Mouse (Mus musculus): ENCODE results near the gene Ambra1.

The Ambra1 gene

DNA sequence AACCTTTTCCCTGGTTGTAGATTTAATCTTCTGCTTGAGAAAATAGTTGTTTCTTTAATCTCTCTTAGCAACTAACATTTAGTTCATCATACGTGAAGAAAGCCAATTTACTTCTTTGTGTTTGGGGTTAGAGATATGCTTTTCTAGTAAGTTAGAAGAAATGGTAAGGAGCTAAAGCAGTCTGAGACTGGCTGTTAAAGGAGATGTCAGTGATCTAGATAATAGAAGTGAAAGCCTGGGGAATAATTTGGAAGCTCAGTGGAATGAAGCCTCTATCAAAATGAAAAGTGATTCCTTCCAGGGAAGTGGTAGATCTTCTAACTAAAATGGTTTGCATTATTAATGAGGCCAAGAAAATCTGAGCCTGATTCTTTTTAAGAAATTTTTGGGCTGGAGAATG, 141.3 kb downstream of the Ambra1 start:
- DNase-seq (ENCODE audit: low read depth, low spot score): no peak

DNA sequence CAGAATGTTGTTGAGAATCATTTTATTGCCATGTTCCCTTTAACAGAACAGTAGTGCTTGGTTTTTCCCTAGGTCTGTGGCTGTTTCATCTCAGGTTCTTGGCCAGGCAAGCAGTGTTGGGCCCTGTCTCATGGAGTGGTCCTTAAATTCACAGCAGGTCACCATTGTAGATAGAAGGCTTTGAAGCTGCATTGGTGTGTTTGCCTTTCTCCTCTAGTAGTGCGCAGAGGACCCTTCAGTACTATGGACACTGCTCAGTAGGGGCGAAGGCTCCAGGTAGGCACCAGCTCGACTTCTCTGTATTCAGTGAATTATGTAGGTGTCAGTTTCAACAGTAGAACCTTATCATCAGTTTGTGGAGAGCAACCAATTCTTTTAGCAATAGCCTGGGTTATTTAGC, 142.7 kb downstream of the Ambra1 start:
- DNase-seq (ENCODE audit: low read depth, low spot score): no peak

DNA sequence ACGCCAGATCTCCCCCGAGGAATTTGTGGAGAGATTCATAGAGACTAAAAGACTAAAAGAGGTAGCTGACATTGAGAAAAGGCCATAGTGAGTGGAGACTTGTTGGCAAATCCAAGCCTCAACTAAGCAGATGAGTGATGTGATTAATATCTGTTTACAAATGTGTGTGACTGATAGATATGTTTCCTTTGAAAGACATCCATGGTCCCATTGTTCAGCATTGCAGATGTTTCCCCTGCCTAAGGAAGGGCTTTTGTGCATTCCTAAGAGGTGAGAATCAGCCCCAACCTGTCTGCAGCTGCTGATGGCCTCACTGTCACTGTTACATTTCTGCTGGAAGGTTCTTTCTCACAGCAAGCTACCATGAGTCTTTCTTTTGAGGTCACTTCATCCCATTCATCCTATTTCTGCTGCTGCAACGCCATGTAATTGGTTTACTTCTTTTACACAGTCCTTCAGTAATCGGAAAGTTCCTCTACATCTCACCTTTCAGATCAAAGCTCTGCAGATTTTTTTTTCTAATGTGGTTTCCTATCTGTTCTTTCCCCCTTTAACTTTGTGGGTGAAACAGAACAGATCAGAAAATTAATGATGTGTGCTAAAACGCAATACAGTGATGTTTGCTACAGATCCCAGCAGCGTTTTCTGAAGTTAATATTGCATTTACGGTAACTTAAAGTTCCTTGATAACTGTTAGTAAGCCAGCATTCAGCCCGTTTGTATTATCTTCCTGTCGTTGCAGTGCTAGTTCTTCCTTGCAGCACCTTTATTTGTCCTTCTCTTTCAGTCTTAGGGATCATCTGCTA, 146.3 kb downstream of the Ambra1 start:
- no peak for DNase-seq (ENCODE audit: low read depth, low spot score)

DNA sequence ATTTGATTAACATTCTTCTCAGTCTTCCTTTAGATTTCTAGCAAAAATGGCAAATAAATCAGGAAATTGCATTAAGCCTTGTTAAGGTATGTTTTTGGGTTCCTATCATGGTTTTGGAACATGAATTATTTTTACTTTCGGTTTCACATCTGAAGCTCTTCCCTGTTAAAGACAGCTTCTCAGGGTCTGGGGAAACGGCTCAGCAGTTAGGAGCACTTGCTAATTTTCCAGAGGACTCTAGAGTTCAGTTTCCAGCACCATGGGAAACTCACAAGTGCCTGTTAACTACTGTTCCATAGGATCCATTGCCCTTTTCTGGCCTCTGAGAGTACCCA, 146.8 kb downstream of the Ambra1 start:
- DNase-seq (ENCODE audit: low read depth, low spot score): no peak

DNA sequence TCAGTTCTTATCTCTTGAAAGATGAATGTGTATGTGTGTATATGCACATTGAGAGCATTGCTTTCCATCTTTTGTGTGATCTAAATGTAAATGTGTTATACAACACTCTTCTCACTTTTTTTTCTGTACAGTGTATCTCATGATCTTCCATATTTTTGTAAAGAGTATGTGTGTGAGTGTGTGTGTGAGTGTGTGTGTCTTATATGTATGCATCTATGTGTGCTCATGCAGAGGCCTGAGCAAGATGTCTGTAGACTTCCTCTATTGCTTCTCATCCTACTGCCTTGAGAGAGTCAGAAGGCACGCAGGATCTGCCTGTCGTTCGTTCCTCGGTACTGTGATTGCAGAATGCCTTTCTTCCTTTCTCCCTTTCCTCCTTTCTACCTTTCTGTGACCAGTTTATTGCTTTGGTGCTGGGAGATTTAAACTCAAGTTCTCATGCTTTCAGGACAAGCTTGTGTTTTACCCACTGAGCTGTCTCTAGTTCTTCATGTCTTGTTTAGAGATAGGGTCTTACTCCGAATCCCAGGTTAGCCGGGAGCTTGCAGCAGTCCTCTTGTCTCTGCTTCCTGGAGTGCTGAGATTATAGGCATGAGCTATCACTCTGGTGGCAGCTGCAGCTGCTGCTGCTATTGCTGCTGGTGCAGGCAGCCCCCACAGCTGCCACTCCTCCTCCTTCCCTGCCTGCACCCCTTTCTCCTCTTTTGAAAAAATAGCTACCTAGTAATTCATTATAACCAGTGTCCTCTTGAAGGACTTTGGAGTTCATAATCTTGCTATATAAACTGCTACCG, 148.7 kb downstream of the Ambra1 start:
- DNase-seq (ENCODE audit: low read depth, low spot score): no peak

DNA sequence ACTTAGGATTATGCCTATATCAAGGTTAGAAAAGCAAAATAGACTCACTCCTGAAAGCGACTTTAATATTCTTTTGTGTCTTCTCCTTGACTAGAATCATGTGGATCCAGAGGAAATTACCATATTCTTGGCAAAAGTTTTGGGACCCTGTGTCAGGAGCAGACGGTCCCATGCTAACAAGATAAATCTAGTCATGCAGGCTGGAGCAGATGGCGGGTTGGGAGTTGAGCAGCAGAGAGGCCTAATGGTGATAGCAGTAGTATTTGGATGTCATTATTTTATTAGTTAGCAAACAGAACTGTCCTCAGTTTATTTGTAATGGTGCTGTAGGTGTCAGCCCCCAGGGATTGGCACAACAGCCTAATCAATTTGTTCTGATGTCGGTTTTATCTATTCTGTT, 154.0 kb downstream of the Ambra1 start:
- no peak for DNase-seq (ENCODE audit: low read depth, low spot score)

DNA sequence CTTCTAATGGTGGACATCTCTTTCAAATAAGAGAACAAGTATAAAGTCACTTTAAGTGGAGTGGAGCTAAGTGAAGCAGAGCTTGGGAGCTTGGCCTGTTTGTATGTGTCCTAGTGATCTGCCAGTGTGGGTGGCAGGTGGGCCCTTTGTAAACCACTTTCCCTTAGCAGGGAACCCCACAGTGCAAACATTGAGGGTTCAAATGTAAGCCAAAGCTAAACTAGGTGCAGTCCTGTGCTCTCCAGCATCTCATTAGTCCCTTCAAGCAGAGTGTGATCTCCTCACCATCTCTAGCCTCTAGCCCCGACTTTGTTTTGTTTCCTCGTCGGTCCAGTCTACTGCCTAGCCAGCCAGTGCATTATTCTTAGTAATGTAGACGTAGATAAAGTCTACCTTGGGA, 154.7 kb downstream of the Ambra1 start:
- DNase-seq (ENCODE audit: low read depth, low spot score): no peak

DNA sequence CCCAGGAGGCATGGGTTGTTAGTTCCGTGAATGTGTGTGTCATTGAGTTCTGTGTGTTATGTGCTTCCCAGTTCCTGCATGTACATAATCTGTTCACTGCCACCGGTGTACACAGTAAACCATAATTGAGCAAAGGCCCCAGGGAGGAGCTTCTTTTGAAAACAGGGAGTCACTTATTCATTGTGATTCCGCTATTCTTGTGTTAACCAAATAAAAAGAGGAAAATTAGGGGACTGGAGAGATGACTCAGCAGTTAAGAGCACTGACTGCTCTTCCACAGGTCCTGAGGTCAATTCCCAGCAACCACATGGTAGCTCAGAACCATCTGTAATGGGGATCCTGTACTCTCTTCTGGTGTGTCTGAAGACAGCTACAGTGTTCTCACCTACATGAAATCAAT, 164.8 kb downstream of the Ambra1 start:
- no peak for DNase-seq (ENCODE audit: low read depth, low spot score)

DNA sequence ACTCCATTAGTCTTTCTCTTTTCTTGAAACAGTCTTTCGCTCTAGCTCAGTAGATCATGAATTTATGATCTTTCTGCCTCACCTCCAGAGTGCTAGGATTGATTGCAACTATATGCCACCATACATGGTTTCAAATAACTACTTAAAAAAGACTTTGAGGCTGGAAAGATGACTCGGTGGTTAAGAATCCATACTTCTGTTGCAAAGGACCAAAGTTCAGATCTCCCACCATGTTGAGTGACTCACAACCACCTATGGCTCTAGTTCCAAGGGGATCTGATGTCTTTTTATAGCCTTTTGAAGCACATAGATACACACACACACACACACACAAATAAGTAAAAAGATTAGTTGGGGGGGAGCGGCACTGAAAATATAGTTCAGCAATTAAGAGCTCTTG, 165.5 kb downstream of the Ambra1 start:
- no peak for DNase-seq (ENCODE audit: low read depth, low spot score)

DNA sequence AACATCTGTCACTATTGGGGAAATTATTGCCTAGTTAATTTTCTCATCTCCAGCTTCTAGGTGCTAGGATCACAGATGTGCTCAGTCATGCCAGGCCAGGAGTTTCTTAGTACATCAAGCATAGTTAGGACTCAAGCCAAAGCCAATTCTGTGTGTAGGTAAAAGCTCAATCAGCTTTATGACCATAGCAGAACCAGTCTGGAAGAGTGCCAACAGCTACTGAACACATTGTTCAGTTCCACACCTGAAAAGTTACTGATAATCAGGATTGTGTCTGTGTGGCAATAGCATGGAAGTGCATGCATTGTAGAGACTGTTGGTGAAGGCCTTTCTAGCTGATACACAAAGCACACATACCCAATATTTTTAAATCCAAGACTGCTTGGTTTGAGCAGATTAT, 168.0 kb downstream of the Ambra1 start:
- no peak for DNase-seq (ENCODE audit: low read depth, low spot score)

DNA sequence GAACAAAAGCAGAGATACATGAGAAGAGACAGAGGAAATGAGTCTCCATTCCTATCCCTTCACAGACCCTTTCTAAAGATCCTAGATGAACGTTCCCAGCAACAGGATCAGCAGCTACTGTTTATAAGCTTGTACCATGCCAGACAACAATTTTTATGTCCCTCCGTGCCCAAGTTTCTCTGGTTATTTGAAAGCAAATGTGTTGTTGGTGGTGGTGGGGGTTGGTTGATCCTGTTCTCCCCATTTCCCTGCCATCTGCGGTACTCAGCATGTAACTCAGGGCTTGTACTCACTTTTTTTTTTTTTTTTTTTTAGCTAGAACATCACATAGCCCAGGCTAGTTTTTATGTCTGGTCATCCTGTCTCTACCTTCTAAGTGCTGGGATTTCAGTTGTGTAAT, 169.2 kb downstream of the Ambra1 start:
- DNase-seq (ENCODE audit: low read depth, low spot score): no peak

DNA sequence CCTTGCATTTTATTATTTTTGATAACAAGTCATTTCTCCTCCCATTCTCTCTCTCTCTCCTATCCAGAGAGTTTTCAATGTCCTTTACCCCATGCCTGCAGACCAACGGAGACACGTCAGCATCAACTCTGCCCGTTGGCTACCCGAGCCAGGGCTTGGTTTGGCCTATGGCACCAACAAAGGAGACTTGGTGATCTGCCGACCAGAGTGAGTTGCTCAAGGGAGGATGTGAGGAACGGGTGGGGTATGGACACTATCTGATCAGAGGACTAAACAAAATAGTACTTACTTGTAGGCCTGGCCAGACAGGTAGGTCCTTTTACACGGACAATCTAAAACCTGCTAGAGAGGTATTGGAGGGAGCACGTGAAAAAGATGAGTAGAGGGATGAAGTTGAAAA, 170.5 kb downstream of the Ambra1 start:
- no peak for DNase-seq (ENCODE audit: low read depth, low spot score)

DNA sequence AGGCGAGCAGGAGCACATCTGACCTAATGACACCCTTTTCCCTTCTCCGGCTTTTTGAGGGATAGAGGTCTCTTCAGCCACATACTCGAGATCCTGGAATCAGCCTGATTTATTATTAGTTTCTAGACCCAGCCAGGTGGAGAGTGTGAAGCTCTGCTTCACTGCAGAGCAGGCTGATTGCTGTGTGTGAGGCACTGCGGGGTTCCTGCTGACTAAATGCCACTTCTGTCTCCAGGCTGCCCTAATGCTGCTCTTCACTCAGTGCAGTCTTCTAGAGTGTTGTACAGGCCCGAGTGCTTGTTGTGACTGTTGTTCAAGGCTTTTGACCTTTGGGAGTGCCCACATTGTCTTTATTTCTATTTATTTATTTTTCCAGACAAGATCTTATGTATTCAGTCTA, 172.4 kb downstream of the Ambra1 start:
- no peak for DNase-seq (ENCODE audit: low read depth, low spot score)

DNA sequence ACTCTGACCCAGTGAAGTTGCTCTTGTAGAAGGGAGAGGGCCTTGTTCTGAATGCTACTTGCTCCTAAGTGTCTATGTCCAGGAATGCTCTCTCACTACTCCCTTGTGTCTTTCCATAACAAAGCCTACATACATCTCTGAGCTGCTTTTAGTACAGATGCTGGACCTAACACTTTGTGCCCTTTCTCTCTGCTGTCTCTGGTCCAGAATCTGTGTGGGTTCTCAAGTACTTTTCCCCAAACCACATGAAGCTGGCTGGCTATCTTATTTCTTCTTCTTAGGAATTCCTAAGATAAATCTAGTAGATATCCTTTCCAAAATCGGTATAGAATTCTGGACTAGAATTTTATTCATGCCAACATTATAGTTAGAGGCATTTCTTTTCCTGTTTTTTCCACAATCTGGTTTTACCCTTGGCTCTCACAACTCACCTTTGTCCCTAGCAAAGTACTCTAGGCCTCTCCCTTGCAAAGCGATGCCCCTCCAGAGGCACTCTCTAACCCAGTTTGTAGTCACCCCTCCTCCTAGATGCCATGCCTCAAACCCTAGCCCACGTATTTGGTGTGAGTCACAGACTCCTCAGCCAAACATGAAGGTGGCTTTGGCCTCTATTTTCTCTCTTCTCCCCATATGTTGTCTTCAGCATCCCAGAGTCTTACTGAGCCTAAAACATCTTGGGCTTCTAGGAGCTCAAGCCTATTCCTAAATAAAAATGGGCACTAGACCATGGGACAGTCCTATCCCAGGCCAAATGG, 173.4 kb downstream of the Ambra1 start:
- no peak for DNase-seq (ENCODE audit: low read depth, low spot score)

DNA sequence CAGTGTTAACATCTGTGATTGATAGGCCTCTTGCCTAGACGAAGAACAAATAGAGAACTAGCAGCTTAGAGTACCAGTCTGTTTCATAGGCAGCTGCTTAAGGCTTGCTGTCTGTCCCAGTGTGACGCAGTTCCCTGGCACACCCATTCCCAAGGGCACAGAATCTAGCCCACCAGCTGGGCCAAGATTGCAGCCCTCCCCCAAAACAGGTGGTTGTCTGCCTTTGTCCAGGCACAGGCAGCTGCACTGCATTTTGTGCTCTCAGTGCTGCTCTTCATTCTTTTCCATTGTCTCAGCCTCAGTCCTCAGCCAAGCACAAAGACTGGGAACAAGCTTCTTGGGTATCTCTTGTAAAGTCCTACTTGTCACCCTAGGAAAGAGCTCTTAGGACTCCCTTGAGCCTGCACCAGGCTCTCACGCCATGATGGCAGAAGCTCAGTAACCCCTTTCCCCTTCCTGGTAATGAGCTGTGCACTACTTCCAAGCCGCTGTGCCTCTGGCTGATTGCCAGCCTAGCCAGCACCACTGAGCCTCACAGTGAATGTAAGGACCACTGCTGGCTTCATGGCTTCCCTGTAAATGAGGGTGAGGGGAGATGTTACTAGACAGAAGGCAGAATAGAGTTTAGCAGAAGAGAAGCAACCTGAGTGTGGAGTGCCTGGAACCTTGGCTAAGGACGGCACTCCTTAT, 174.8 kb downstream of the Ambra1 start:
- DNase-seq (ENCODE audit: low read depth, low spot score): no peak

DNA sequence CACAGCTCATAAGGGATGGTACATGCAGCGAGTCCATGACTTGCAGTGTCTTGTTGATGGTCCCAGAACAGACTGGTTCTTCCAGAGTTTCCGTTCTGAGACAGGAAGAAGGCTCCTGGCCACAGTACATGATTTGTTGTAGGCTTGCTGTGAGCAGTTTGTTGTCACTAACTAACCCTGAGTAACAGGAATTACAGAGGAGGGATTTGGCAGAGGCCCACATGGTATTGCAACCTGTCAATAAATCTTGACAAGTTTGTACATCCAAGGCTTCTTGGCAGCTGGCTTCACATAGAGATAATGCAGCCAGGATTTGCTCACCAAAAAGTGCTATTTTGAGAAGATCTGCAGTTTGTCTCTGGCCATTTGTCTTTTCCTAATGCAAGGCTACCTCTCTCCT, 176.2 kb downstream of the Ambra1 start:
- no peak for DNase-seq (ENCODE audit: low read depth, low spot score)

DNA sequence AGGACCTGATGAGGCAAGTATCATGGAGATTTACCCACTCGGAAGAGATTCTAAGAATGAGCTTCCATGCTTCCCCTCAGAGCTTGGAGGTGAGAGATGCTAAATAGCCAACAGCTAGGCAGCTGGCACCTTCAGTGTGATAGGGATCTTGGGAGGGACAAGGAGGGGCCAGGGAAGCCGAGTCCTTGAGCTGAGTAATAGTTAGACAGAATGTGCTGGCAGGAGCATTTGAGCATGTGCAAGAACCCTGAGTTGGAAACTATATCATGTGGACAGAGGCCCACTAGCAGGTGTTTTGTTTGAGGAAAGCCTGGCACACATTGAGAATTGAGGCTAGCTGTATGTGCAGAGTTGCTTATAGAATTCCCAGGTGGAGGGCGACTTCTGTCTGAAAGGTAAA, 182.7 kb downstream of the Ambra1 start:
- no peak for DNase-seq (ENCODE audit: low read depth, low spot score)

DNA sequence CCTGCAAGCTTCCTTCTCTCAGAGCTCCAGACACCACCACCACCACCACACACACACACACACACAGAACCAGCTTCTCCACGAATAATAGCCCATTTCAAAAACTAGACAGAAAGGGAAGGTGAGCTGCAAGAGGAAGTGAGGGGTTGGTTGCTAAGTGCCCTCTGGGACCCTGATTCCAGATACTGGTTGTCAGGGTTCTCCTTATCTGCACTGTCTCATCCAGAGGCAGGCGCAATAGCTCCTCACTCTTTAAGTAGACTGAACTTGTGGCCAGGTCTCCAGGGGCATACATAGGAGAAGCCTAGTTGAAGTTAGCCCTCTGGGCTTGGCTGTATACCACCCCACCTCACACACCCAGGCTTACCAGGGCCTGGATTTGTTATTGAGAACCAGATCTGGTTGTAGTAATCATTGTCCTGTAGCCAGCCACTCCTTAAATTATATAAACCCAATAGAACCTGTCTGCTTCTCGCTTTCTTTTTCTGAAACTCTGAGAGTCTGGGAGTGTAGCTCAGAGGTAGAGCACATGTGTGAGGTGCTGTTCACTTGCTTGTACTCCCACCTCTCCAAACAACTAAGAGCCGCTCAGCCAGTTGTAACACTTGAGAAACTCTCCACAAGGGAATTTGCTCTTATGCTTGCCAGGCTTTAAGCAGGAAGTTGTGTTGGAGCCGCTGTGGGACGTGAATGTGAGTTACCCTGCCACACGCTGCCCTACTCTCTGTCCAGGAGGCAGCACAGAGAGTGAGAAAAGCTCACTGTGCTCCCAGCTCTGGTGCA, 183.6 kb downstream of the Ambra1 start:
- no peak for DNase-seq (ENCODE audit: low read depth, low spot score)

DNA sequence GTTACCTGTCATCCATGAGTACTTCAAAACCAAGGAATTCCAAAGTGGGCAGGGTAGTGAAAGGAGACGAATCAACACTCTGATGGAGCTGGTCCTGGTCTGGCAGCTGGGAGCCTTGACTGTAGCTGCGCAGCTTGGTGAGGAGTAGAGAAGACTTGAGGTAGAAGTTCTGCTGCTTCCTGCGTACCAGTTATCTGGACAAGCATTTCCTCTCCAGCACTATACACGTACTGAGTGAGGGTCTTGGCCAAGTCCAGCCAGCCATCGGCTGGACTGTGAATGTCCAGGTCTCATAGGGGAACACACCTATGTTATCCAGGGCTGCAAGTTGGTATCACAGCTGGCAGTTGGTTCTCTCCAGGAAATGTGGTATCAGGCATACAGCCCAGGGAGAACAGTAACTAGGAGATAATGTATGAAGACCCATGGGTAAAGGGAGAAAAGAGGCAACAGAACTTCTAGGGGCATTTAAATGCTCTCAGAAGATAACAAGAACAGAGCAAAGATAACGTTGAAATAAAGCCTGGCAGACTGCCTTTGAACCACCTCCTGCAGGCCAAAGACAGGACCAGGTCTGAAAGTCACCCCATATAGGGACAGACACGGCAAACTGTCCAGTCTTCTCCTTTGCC, 186.5 kb downstream of the Ambra1 start:
- no peak for DNase-seq (ENCODE audit: low read depth, low spot score)

DNA sequence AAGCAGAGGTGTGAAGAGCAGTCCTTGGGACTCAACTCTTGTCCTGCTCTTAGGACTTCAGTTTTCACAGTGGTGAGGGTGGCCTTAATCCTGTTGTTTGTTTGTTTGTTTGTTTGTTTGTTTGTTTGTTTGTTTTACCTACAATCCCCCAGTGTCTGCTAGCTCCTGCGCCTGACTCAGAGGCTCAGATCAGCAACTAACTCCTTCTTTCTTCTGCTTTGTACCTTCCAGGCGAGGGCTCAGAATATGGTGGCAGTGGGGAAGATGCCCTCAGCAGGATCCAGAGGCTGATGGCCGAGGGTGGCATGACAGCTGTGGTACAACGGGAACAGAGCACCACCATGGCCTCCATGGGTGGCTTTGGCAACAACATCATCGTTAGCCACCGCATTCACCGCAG, 187.2 kb downstream of the Ambra1 start:
- DNase-seq (ENCODE audit: low read depth, low spot score): no peak

DNA sequence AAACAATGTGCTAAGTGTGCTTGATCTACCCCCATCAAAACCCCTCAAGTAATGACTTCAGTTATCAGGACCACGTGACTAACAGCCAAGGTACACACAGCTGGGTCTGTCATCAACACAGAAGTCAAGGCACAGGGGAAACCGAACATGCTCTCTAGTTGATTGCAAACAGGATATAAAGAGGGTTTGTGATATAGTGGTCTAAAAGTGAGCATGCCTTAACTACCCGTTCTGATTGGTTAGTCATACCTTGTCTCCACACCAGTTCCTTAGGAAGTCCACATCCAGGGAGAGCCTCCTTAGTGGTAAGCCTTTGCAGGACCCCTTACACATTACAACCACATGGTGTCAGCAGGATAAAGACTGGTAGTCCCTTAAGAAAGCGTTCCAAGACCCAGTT, 190.2 kb downstream of the Ambra1 start:
- DNase-seq (ENCODE audit: low read depth, low spot score): no peak
